Mouse (Mus musculus): Measurements from ENCODE around the gene Slc27a5.

The Slc27a5 gene

GRCm38 (mm10) chr7:12987409-12988189, 10.4 kb downstream of the Slc27a5 start:
- TF ChIP-seq NANOG (IDR thresholded peaks at IDR 0.05; ENCODE audit: borderline replicate concordance, low read length), result no peak
- no peak for TF ChIP-seq CTCF (conservative IDR thresholded peaks at IDR 0.05; ENCODE audit: low read length)
- no peak for TF ChIP-seq POU5F1 (IDR thresholded peaks at IDR 0.05; ENCODE audit: borderline replicate concordance, low read length)

GRCm38 (mm10) chr7:12986906-12987305, 11.1 kb downstream of the Slc27a5 start:
- Histone ChIP-seq H3K9me3 (ENCODE audit: low read length) (no peaks in the 10 kb centered on the region), H3K27me3 (ENCODE audit: insufficient read depth, low read length) (no peaks in the 10 kb centered on the region), H3K4me1 (replicated peaks; ENCODE audit: low read depth, low read length) (peaks cover 29% of the 10 kb centered on the region), H3K36me3 (ENCODE audit: insufficient read depth, low read length) (peaks cover 20% of the 10 kb centered on the region), H3K4me3 (replicated peaks; ENCODE audit: low read length) (no peak overlapping the region)
- TF ChIP-seq POU5F1 (IDR thresholded peaks at IDR 0.05; ENCODE audit: borderline replicate concordance, low read length), result no peak
- no peak for TF ChIP-seq NANOG (IDR thresholded peaks at IDR 0.05; ENCODE audit: borderline replicate concordance, low read length)

More at GRCm38 (mm10) chr7:12987409-12988189, 10.4 kb downstream of the Slc27a5 start:
- H3K4me3 ChIP-seq (replicated peaks; ENCODE audit: low read length), result no peak overlapping the region
- H3K36me3 ChIP-seq (ENCODE audit: insufficient read depth, low read length), result peaks cover 13% of the 10 kb centered on the region
- no peaks in the 10 kb centered on the region for H3K9me3 ChIP-seq (ENCODE audit: low read length)
- peaks cover 22% of the 10 kb centered on the region for H3K4me1 ChIP-seq (replicated peaks; ENCODE audit: low read depth, low read length)
- H3K27me3 ChIP-seq (ENCODE audit: insufficient read depth, low read length), result no peaks in the 10 kb centered on the region

GRCm38 (mm10) chr7:12985724-12986123, 12.3 kb downstream of the Slc27a5 start:
- H3K36me3 ChIP-seq (ENCODE audit: insufficient read depth, low read length), result peaks cover 28% of the 10 kb centered on the region
- no peak overlapping the region for H3K4me3 ChIP-seq (replicated peaks; ENCODE audit: low read length)
- peaks cover 41% of the 10 kb centered on the region for H3K4me1 ChIP-seq (replicated peaks; ENCODE audit: low read depth, low read length)
- H3K27me3 ChIP-seq (ENCODE audit: insufficient read depth, low read length), result no peaks in the 10 kb centered on the region
- TF ChIP-seq POU5F1 (IDR thresholded peaks at IDR 0.05; ENCODE audit: borderline replicate concordance, low read length) (no peak), CTCF (conservative IDR thresholded peaks at IDR 0.05; ENCODE audit: low read length) (no peak), NANOG (IDR thresholded peaks at IDR 0.05; ENCODE audit: borderline replicate concordance, low read length) (no peak)
- no peaks in the 10 kb centered on the region for H3K9me3 ChIP-seq (ENCODE audit: low read length)

GRCm38 (mm10) chr7:12980291-12980690, 17.7 kb downstream of the Slc27a5 start:
- no peaks in the 10 kb centered on the region for H3K9me3 ChIP-seq (ENCODE audit: low read length)
- H3K36me3 ChIP-seq (ENCODE audit: insufficient read depth, low read length), result peaks cover 36% of the 10 kb centered on the region
- H3K4me1 ChIP-seq (replicated peaks; ENCODE audit: low read depth, low read length), result peaks cover 59% of the 10 kb centered on the region
- TF ChIP-seq POU5F1 (IDR thresholded peaks at IDR 0.05; ENCODE audit: borderline replicate concordance, low read length) (no peak), CTCF (conservative IDR thresholded peaks at IDR 0.05; ENCODE audit: low read length) (no peak), NANOG (IDR thresholded peaks at IDR 0.05; ENCODE audit: borderline replicate concordance, low read length) (no peak)
- peak overlapping the region; percentile 92 for H3K4me3 ChIP-seq (replicated peaks; ENCODE audit: low read length)
- no peaks in the 10 kb centered on the region for H3K27me3 ChIP-seq (ENCODE audit: insufficient read depth, low read length)

GRCm38 (mm10) chr7:12979776-12980175, 18.2 kb downstream of the Slc27a5 start:
- H3K4me3 ChIP-seq (replicated peaks; ENCODE audit: low read length), result peak overlapping the region; percentile 92
- peaks cover 36% of the 10 kb centered on the region for H3K36me3 ChIP-seq (ENCODE audit: insufficient read depth, low read length)
- H3K9me3 ChIP-seq (ENCODE audit: low read length), result no peaks in the 10 kb centered on the region
- peaks cover 64% of the 10 kb centered on the region for H3K4me1 ChIP-seq (replicated peaks; ENCODE audit: low read depth, low read length)
- no peaks in the 10 kb centered on the region for H3K27me3 ChIP-seq (ENCODE audit: insufficient read depth, low read length)
- no peak for TF ChIP-seq NANOG (IDR thresholded peaks at IDR 0.05; ENCODE audit: borderline replicate concordance, low read length)
- TF ChIP-seq CTCF (conservative IDR thresholded peaks at IDR 0.05; ENCODE audit: low read length), result no peak
- no peak for TF ChIP-seq POU5F1 (IDR thresholded peaks at IDR 0.05; ENCODE audit: borderline replicate concordance, low read length)

- no peak for TF ChIP-seq POU5F1 (IDR thresholded peaks at IDR 0.05; ENCODE audit: borderline replicate concordance, low read length)
- TF ChIP-seq NANOG (IDR thresholded peaks at IDR 0.05; ENCODE audit: borderline replicate concordance, low read length), result no peak
- no peak for TF ChIP-seq CTCF (conservative IDR thresholded peaks at IDR 0.05; ENCODE audit: low read length)
- H3K4me1 ChIP-seq (replicated peaks; ENCODE audit: low read depth, low read length), result peaks cover 64% of the 10 kb centered on the region
- H3K36me3 ChIP-seq (ENCODE audit: insufficient read depth, low read length), result peaks cover 36% of the 10 kb centered on the region
- no peaks in the 10 kb centered on the region for H3K9me3 ChIP-seq (ENCODE audit: low read length)
- H3K4me3 ChIP-seq (replicated peaks; ENCODE audit: low read length), result peak overlapping the region; percentile 92
- H3K27me3 ChIP-seq (ENCODE audit: insufficient read depth, low read length), result no peaks in the 10 kb centered on the region
These were observed 18.9 kb downstream of the Slc27a5 start for GRCm38 (mm10) chr7:12978931-12979722.

GRCm38 (mm10) chr7:12977682-12978389, 20.2 kb downstream of the Slc27a5 start, which contains the start of gene Zfp446:
TSS of gene Zfp446 (plus strand) at chr7:12977848.
- Histone ChIP-seq H3K4me3 (replicated peaks; ENCODE audit: low read length) (peak within 1 kb of the TSS; percentile 92), H3K4me1 (replicated peaks; ENCODE audit: low read depth, low read length) (peaks cover 64% of the 10 kb centered on the region)
- TF ChIP-seq CTCF (conservative IDR thresholded peaks at IDR 0.05; ENCODE audit: low read length) (no peak), NANOG (IDR thresholded peaks at IDR 0.05; ENCODE audit: borderline replicate concordance, low read length) (no peak), POU5F1 (IDR thresholded peaks at IDR 0.05; ENCODE audit: borderline replicate concordance, low read length) (no peak)

GRCm38 (mm10) chr7:12970906-12971305, 27.1 kb downstream of the Slc27a5 start:
- Histone ChIP-seq H3K27me3 (ENCODE audit: insufficient read depth, low read length) (0 out of 2 replicates have a peak, but pooled peaks cover 5% of the 10 kb centered on the region), H3K9me3 (ENCODE audit: low read length) (no peaks in the 10 kb centered on the region), H3K36me3 (ENCODE audit: insufficient read depth, low read length) (peaks cover 37% of the 10 kb centered on the region), H3K4me1 (replicated peaks; ENCODE audit: low read depth, low read length) (peaks cover 39% of the 10 kb centered on the region), H3K4me3 (replicated peaks; ENCODE audit: low read length) (peak overlapping the region; percentile 73)
- TF ChIP-seq POU5F1 (IDR thresholded peaks at IDR 0.05; ENCODE audit: borderline replicate concordance, low read length), result no peak
- TF ChIP-seq CTCF (conservative IDR thresholded peaks at IDR 0.05; ENCODE audit: low read length), result no peak
- TF ChIP-seq NANOG (IDR thresholded peaks at IDR 0.05; ENCODE audit: borderline replicate concordance, low read length), result no peak

More at GRCm38 (mm10) chr7:12977682-12978389, 20.2 kb downstream of the Slc27a5 start, which contains the start of gene Zfp446:
- no peaks in the 10 kb centered on the region for H3K27me3 ChIP-seq (ENCODE audit: insufficient read depth, low read length)
- H3K36me3 ChIP-seq (ENCODE audit: insufficient read depth, low read length), result peaks cover 31% of the 10 kb centered on the region
- no peaks in the 10 kb centered on the region for H3K9me3 ChIP-seq (ENCODE audit: low read length)

Data from E14TG2a.4 (cell line).